Mouse (Mus musculus) layer of hippocampus, postnatal 10 days (tissue): Measurements from ENCODE around the gene Tmem47. TPM values are rescaled to one million over a fixed set of nuclear protein-coding genes. Genes with fewer than 3 reads are reported as not detected.

Experiments
- DNase-seq, 2 experiments: peaks; one replicate each; pipeline ENCODE4 v3.0.0; 2021; ENCODE audit warnings: low spot score in 2 of 2
- long read RNA-seq: library from polyadenylated mRNA; stranded (forward); transcript quantifications from one replicate; pipeline ENCODE4 v2.0.0, GENCODE M21; 2023
- total RNA-seq, 2 experiments: library from RNA; stranded (reverse); gene quantifications; 2 replicates each; pipeline ENCODE4 v1.2.3; 2021

Gene Tmem47
- 10 to 100 TPM; 71.2 to 76.3 TPM for total RNA-seq
- long read RNA-seq, full-length matches to known transcripts = 90 of 97 reads
- long read RNA-seq, partial matches to known transcripts = 0 of 97 reads
- long read RNA-seq, other reads (novel, unspliced or antisense) = 7 of 97 reads

DNA sequence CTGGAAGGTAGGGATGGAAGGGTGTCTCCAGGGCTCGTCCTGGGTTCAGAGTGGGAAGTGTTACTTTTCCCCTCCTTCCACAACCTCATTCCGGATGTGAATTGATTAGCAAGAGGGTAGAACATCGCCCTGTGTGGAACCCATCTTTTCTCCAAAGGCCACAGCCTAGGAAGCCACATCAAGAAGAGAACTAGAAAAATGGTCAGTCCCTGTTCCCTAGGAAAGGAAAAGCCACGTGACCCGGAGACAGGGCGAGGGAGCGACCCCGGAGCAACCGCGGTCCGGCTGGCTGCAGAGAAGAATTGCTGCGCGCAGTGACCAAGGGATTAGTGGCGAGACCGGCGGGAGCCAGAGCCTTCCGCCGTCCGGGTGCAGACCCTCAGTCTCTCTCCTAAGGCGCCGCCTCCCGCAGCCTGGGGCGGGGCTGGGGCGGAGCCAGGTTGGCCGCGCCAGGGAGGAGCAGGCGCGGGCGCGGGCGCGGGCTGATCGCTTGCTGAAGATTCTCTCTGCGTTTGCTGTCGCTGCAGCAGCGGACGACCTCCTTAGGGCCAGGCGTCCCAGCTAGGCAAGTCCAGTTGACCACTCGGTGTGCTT, at the start of gene Tmem47:
Gene Tmem47, plus strand, starts transcription at position 489 of the 594 bp plus-strand sequence.
- DNase-seq = peak; percentile 59 to 80

DNA sequence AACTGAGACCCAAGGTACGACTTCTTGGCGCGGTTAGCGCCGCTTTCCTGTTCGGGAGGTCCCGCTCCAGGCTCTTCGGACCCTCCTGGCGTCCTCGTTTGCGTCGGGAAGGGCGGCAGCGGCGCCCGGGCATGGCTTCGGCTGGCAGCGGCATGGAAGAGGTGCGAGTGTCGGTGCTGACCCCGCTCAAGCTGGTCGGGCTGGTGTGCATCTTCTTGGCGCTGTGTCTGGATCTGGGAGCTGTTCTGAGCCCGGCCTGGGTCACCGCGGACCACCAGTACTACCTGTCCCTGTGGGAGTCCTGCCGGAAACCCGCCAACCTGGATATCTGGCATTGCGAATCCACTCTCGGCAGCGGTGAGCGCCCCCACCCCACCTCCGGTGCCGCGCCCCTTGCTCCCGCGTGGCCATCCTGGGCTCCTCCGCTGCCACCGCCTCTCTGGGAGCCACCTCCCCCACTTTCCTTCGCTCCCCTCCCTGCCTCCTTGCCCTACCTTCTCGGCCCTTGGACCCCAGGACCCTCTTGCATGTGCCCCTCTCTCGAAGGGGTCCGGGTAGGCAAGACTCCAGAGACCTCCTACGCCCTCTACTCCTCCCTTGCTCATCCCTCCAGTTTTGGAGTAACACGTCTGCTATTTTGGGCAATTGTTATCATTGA, 435 bp downstream of the Tmem47 start:
- no peak for DNase-seq

DNA sequence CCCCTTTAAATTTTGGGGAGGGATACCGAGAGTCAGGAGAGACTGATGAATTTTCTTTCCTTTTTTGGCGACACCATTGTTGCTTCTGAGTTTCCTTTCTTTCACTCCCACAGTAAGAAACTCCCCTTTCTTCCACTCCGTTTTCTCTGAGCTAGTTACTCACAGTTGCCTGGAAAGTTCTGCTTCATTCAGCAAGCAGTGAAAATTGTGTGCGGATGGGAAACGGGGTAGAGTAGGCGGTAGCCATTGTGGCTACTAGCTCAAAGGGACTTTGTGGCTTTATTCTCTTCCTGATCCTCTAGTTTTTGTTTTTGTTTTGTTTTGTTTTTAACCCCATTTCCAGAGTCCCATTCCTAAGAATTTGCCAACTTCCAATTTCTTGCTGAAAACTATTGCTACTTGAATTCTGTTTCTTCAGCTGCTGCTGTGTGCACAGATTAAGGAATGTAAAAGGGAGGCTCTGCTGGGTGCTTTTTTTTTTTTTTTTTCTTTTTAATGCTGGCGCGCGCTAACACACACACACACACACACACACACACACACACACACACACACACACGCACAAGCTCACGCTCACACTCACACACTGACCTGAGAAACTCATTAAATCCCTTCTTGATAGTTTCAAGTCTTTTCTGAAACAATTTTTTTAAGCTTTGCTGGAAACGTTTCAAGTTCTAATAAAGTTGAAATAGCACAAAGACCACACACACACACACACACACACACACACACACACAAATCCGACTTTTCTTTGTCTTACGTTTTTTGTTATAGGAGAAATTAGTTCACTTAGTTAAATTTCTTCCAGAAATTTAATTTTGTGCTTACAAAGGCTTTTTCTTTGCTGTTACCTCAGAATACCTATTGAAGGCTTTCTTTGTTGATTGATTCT, 1.5 kb downstream of the Tmem47 start:
- peak in 1 of 2 experiments; percentile 3 for DNase-seq

DNA sequence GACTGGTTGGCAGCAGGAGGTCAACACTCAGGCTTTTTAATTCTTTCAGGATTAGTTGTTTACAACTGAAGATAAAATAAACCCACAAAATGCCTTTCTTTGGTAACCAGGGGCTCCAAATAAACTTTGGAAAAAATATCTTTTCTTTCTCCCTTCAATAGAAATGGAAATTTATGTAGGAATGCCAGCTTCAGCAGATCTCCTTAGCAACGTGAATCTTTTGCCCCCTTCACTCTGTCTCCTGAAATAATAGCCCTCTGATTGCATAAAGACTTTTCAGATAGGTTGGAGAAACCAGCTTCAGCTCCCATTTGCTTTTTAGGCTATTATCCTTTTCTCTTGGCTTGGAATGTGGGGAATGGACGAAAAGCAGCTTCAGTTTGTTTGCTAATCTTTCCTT, 2.2 kb downstream of the Tmem47 start:
- DNase-seq = no peak

DNA sequence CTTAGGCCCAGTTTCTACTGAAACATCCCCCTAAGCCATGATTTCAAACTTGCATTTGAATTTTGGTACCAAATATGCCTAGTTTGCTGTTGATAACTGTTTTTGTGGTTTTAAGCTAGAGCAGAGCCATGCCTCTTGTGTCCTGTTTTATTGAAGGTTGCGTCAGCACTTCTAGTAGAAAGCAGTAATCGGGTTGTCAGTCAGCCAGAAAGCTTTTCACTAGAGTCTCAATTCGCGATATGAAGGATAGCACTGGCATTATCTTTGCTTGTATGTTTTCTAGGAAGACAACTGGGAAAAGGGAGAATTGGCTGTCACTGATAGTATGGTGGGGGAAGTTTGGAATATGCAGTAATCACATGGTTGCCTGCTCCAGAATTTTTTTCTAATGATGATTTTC, 3.3 kb downstream of the Tmem47 start:
- DNase-seq = no peak

DNA sequence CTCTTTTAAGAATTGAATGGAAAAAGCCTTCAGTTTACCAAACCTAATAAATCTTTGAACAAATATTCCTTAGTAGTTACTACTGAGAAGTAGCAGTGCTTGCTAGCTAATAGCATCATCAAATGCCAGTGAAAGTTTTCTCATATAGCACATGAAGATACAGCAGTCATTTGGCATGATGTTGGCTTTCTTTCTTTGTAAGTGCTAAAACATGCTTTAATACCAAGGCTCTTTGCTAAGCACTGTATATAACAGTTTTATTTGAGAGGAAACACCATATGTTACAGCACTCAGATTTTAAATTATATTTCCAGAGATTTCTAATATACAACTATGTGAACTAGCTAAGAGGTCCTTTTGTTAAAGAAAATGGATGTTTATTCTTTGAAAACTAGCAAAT, 8.0 kb downstream of the Tmem47 start:
- DNase-seq = no peak

GRCm38 (mm10) chrX:81080996-81081395, 10.5 kb downstream of the Tmem47 start:
- DNase-seq = no peak

- DNase-seq = peak; percentile 68 to 69
These were observed 14.7 kb downstream of the Tmem47 start for GRCm38 (mm10) chrX:81085025-81085752.

- no peak for DNase-seq
These were observed 76.9 kb downstream of the Tmem47 start for GRCm38 (mm10) chrX:81147416-81147815.
